Mouse (Mus musculus): Measurements from ENCODE around the gene Hyal2. TPM values are rescaled to one million over a fixed set of nuclear protein-coding genes. Genes with fewer than 3 reads are reported as not detected.
"Not testable (repeated sequence)": the region's sequence is repeated elsewhere in the genome, so short reads cannot be mapped to it uniquely, and the experiment has no call there.

Gene Hyal2
- polyA plus RNA-seq, 1 experiment: 103 TPM

DNA sequence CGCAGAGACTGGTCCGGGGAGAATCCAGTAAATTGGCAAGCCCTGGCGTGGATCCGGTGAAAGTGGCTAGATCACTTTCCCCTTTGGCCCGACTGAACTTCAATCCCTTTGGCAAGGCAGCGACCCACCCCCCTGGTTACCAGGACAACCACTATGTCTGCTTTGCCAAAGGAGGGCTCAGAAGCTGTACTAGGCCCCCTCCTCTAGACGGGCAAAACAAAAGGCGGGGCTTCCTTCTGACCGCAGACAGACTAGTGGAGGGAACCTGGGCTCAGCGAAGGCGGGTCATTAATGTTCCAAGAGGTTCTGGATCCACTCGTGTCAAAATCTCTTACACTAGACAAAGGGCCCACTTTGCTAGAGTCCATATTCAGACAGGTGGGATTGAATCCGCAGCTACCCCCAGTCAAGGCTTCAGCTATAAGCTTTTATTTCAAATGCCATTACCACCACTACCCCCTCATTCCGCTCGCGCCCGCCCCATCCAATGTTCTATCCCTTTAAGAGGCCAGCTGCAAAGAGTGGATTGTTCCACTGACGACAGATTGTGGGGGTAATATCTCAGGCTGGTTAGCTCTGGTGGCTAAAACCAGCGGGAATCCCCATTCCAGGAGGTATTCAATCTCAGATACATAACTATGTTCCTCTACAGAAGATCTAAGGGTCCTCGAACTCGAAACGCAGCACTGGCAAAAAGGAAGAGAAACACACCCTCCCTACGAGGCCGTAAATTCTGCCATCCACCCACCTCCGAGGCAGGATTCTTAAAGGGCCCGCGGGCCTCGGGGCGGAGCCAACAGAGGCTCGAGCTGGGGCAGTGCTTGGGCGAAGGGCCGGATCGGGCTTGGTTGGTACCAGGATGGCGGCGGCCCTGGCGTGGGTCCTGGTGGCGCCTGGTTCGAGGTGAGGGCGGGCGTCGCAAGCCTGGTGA is 851 bp downstream of the Hyal2 start:
- Histone ChIP-seq H3K27ac (ENCODE audit: insufficient read depth, low read depth, low read length) (peak overlapping the region; percentile 99), H3K36me3 (ENCODE audit: control insufficient read depth, insufficient read depth, low read length) (no peaks in the 10 kb centered on the region; the same call in 1 of the 2 replicates), H3K4me1 (ENCODE audit: control insufficient read depth, insufficient read depth, low read length) (peaks cover 40% of the 10 kb centered on the region; the same call in 1 of the 2 replicates), H3K4me3 (ENCODE audit: insufficient read depth, low read depth, low read length) (peak overlapping the region; percentile 81), H3K27me3 (replicated peaks; ENCODE audit: control insufficient read depth, insufficient read depth, low read length) (no peaks in the 10 kb centered on the region)
- TF ChIP-seq CTCF (conservative IDR thresholded peaks at IDR 0.05; ENCODE audit: insufficient read depth, insufficient read length, low read depth, low read length) (no peak), POLR2A (IDR thresholded peaks at IDR 0.05; ENCODE audit: low read depth, low read length) (no peak)
- DNase-seq: peak; percentile 94
- WGBS: under 1% methylated on average over 41 of the region's 41 CpGs

- no peak for DNase-seq
- Histone ChIP-seq H3K36me3 (ENCODE audit: control insufficient read depth, insufficient read depth, low read length) (no peaks in the 10 kb centered on the region; the same call in 1 of the 2 replicates), H3K27me3 (replicated peaks; ENCODE audit: control insufficient read depth, insufficient read depth, low read length) (no peaks in the 10 kb centered on the region), H3K4me1 (ENCODE audit: control insufficient read depth, insufficient read depth, low read length) (peaks cover 35% of the 10 kb centered on the region; the same call in 1 of the 2 replicates), H3K4me3 (ENCODE audit: insufficient read depth, low read depth, low read length) (peak overlapping the region; percentile 81), H3K27ac (ENCODE audit: insufficient read depth, low read depth, low read length) (peak overlapping the region; percentile 99)
- WGBS: 2% methylated on average over 23 of the region's 23 CpGs
- no peak for TF ChIP-seq POLR2A (IDR thresholded peaks at IDR 0.05; ENCODE audit: low read depth, low read length)
- no peak for TF ChIP-seq CTCF (conservative IDR thresholded peaks at IDR 0.05; ENCODE audit: insufficient read depth, insufficient read length, low read depth, low read length)
Measured at GRCm38 (mm10) chr9:107569270-107569669, 1.5 kb downstream of the Hyal2 start.

GRCm38 (mm10) chr9:107570016-107570415 is 2.3 kb downstream of the Hyal2 start:
- H3K27ac ChIP-seq (ENCODE audit: insufficient read depth, low read depth, low read length): peak overlapping the region; percentile 99
- H3K4me1 ChIP-seq (ENCODE audit: control insufficient read depth, insufficient read depth, low read length): peaks cover 32% of the 10 kb centered on the region; the same call in 1 of the 2 replicates
- H3K27me3 ChIP-seq (replicated peaks; ENCODE audit: control insufficient read depth, insufficient read depth, low read length): no peaks in the 10 kb centered on the region
- 25% methylated on average over 13 of the region's 13 CpGs for WGBS
- TF ChIP-seq CTCF (conservative IDR thresholded peaks at IDR 0.05; ENCODE audit: insufficient read depth, insufficient read length, low read depth, low read length): no peak
- TF ChIP-seq POLR2A (IDR thresholded peaks at IDR 0.05; ENCODE audit: low read depth, low read length): no peak
- peak overlapping the region; percentile 81 for H3K4me3 ChIP-seq (ENCODE audit: insufficient read depth, low read depth, low read length)
- no peak for DNase-seq
- H3K36me3 ChIP-seq (ENCODE audit: control insufficient read depth, insufficient read depth, low read length): no peaks in the 10 kb centered on the region; the same call in 1 of the 2 replicates

DNA sequence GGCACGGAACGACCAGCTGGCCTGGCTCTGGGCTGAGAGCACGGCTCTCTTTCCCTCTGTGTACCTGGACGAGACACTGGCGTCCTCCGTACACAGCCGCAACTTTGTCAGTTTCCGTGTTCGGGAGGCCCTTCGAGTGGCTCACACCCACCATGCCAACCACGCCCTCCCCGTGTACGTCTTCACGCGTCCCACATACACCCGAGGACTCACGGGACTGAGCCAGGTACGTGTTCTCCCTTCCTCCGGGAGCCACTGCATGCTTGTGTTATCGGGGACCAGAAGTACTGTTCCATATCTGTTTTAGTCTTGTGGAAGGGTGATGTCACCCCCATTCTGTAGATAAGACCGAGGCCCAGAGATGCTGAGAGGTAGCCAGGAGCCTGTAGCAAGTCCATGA is 3.1 kb downstream of the Hyal2 start:
- TF ChIP-seq CTCF (conservative IDR thresholded peaks at IDR 0.05; ENCODE audit: insufficient read depth, insufficient read length, low read depth, low read length): no peak
- TF ChIP-seq POLR2A (IDR thresholded peaks at IDR 0.05; ENCODE audit: low read depth, low read length): no peak
- Histone ChIP-seq H3K27ac (ENCODE audit: insufficient read depth, low read depth, low read length) (peak overlapping the region; percentile 14; the same call in 1 of the 2 replicates), H3K27me3 (replicated peaks; ENCODE audit: control insufficient read depth, insufficient read depth, low read length) (no peaks in the 10 kb centered on the region), H3K36me3 (ENCODE audit: control insufficient read depth, insufficient read depth, low read length) (no peaks in the 10 kb centered on the region; the same call in 1 of the 2 replicates), H3K4me1 (ENCODE audit: control insufficient read depth, insufficient read depth, low read length) (peaks cover 34% of the 10 kb centered on the region; the same call in 1 of the 2 replicates), H3K4me3 (ENCODE audit: insufficient read depth, low read depth, low read length) (peak overlapping the region; percentile 81; the same call in 1 of the 2 replicates)
- 82% methylated on average over 21 of the region's 21 CpGs for WGBS
- DNase-seq: no peak

GRCm38 (mm10) chr9:107571534-107572326 is 4.0 kb downstream of the Hyal2 start:
- DNase-seq: peak; percentile 69
- peak overlapping the region; percentile 60 for H3K27ac ChIP-seq (ENCODE audit: insufficient read depth, low read depth, low read length)
- no peak for TF ChIP-seq CTCF (conservative IDR thresholded peaks at IDR 0.05; ENCODE audit: insufficient read depth, insufficient read length, low read depth, low read length)
- no peak for TF ChIP-seq POLR2A (IDR thresholded peaks at IDR 0.05; ENCODE audit: low read depth, low read length)
- WGBS: 80% methylated on average over 22 of the region's 22 CpGs
- peak overlapping the region; percentile 81; the same call in 1 of the 2 replicates for H3K4me3 ChIP-seq (ENCODE audit: insufficient read depth, low read depth, low read length)
- no peaks in the 10 kb centered on the region; the same call in 1 of the 2 replicates for H3K36me3 ChIP-seq (ENCODE audit: control insufficient read depth, insufficient read depth, low read length)
- H3K4me1 ChIP-seq (ENCODE audit: control insufficient read depth, insufficient read depth, low read length): peaks cover 35% of the 10 kb centered on the region; the same call in 1 of the 2 replicates
- no peaks in the 10 kb centered on the region for H3K27me3 ChIP-seq (replicated peaks; ENCODE audit: control insufficient read depth, insufficient read depth, low read length)

DNA sequence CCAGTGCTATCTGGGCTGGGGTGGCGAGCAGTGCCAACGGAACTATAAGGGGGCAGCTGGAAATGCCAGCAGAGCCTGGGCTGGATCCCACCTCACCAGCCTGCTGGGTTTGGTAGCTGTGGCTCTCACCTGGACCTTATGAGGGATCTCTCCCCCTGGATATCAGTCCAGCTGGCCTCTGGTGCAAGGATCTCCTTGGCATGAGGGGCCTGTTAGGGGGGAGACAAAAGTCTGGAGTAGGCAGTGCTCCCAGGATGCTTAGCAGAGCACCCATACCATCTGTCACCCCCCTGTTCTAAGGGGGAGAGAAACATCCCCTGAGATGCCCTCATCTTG is 4.5 kb downstream of the Hyal2 start:
- H3K27ac ChIP-seq (ENCODE audit: insufficient read depth, low read depth, low read length): no peak overlapping the region
- 87% methylated on average over 2 of the region's 2 CpGs for WGBS
- no peak overlapping the region for H3K4me3 ChIP-seq (ENCODE audit: insufficient read depth, low read depth, low read length)
- DNase-seq: no peak
- H3K4me1 ChIP-seq (ENCODE audit: control insufficient read depth, insufficient read depth, low read length): peaks cover 36% of the 10 kb centered on the region
- H3K27me3 ChIP-seq (replicated peaks; ENCODE audit: control insufficient read depth, insufficient read depth, low read length): no peaks in the 10 kb centered on the region
- no peak for TF ChIP-seq POLR2A (IDR thresholded peaks at IDR 0.05; ENCODE audit: low read depth, low read length)
- TF ChIP-seq CTCF (conservative IDR thresholded peaks at IDR 0.05; ENCODE audit: insufficient read depth, insufficient read length, low read depth, low read length): no peak
- H3K36me3 ChIP-seq (ENCODE audit: control insufficient read depth, insufficient read depth, low read length): no peaks in the 10 kb centered on the region; the same call in 1 of the 2 replicates

DNA sequence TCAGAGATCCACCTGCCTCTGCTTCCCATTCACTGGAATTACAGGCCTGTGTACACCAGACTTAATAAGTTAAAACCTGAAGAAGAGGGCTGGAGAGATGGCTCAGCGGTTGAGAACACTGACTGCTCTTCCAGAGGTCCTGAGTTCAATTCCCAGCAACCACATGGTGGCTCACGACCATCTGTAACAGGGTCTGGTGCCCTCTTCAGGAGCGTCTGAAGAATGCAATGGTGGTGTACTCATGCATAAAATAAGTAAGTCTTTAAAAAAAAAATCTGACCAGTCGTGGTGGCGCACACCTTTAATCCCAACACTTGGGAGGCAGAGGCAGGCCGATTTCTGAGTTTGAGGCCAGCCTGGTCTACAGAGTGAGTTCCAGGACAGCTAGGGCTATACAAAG is 6.0 kb downstream of the Hyal2 start:
- not testable (repeated sequence) for DNase-seq; H3K27me3 ChIP-seq (replicated peaks; ENCODE audit: control insufficient read depth, insufficient read depth, low read length); H3K36me3 ChIP-seq (ENCODE audit: control insufficient read depth, insufficient read depth, low read length); H3K27ac ChIP-seq (ENCODE audit: insufficient read depth, low read depth, low read length); H3K4me3 ChIP-seq (ENCODE audit: insufficient read depth, low read depth, low read length)
- 73% methylated on average over 6 of the region's 6 CpGs for WGBS
- peaks cover 38% of the 10 kb centered on the region for H3K4me1 ChIP-seq (ENCODE audit: control insufficient read depth, insufficient read depth, low read length)
